Mouse (Mus musculus): ENCODE data around the gene Sf3b5. TPM values are rescaled to one million over a fixed set of nuclear protein-coding genes. Genes with fewer than 3 reads are reported as not detected.
A peak's percentile ranks its signal among the peaks of the same experiment; 100 is the strongest.

Sf3b5 gene
- polyA plus RNA-seq, 1 experiment from 2014 or later, result 50.1 TPM

DNA sequence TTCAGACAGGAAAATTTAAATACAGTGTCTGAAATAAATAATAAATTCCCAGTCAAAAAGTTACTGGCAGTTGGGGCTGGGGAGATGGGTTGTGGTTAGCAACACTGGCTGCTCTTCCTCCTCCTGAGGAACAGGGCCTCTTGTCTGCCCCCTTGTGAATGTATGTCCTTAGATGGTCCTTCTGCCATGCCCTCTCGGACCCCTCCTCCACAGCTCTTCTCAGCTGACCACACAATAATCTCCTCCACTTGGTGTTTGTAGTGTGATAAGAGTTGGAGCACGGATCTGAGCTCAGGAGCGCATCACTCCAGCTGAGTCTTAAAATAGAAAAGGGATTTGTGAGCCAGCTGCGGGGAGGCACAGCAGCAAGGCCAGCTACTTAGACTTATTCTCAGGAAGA lies 18.2 kb upstream of the Sf3b5 start:
- Histone ChIP-seq H3K4me1 (replicated peaks; ENCODE audit: control insufficient read depth, insufficient read depth, low read length) (peaks cover 11% of the 10 kb centered on the region), H3K36me3 (ENCODE audit: control insufficient read depth, insufficient read depth, low read length) (no peaks in the 10 kb centered on the region), H3K4me3 (ENCODE audit: low read depth, low read length) (no peak overlapping the region), H3K9ac (ENCODE audit: low read depth, low read length) (no peak overlapping the region), H3K27me3 (replicated peaks; ENCODE audit: control insufficient read depth, insufficient read depth, low read length) (no peaks in the 10 kb centered on the region), H3K9me3 (ENCODE audit: control insufficient read depth, low read length) (no peaks in the 10 kb centered on the region), H3K4me2 (no peak overlapping the region; the same call in 1 of the 2 replicates), H3K27ac (ENCODE audit: low read depth, low read length) (no peak overlapping the region)
- 18% methylated on average over 4 of the region's 4 CpGs for WGBS
- DNase-seq (ENCODE audit: low spot score) (no peak), ATAC-seq (replicated peaks; ENCODE audit: low FRiP score) (peak; percentile 71)

DNA sequence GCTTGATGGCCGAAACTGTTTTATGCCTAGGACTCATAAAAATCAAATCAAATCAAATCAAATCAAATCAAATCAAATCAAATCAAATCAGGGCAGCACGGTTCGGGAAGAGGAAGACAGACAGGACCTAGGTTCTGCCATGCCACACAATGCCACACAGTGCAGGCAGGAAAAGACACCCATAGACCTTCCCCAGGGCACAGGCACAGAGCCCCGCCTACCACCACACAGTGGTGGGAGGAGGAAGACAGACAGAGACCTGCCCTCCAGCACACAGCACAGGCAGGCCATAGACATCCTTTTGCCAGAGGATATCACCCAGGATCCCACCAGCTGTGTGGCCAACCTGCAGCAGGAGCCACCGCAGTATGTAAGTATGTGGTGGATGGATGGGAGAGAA lies 13.2 kb upstream of the Sf3b5 start:
- Histone ChIP-seq H3K27ac (ENCODE audit: low read depth, low read length) (no peak overlapping the region), H3K4me1 (replicated peaks; ENCODE audit: control insufficient read depth, insufficient read depth, low read length) (peaks cover 4% of the 10 kb centered on the region), H3K4me2 (no peak overlapping the region), H3K27me3 (replicated peaks; ENCODE audit: control insufficient read depth, insufficient read depth, low read length) (no peaks in the 10 kb centered on the region), H3K36me3 (ENCODE audit: control insufficient read depth, insufficient read depth, low read length) (no peaks in the 10 kb centered on the region), H3K9ac (ENCODE audit: low read depth, low read length) (no peak overlapping the region), H3K4me3 (ENCODE audit: low read depth, low read length) (no peak overlapping the region), H3K9me3 (ENCODE audit: control insufficient read depth, low read length) (no peaks in the 10 kb centered on the region)
- no peak for DNase-seq (ENCODE audit: low spot score)
- 0 out of 2 replicates have a peak, but pooled peaks have one; percentile 15 for ATAC-seq (replicated peaks; ENCODE audit: low FRiP score)
- 85% methylated on average over 5 of the region's 5 CpGs for WGBS

DNA sequence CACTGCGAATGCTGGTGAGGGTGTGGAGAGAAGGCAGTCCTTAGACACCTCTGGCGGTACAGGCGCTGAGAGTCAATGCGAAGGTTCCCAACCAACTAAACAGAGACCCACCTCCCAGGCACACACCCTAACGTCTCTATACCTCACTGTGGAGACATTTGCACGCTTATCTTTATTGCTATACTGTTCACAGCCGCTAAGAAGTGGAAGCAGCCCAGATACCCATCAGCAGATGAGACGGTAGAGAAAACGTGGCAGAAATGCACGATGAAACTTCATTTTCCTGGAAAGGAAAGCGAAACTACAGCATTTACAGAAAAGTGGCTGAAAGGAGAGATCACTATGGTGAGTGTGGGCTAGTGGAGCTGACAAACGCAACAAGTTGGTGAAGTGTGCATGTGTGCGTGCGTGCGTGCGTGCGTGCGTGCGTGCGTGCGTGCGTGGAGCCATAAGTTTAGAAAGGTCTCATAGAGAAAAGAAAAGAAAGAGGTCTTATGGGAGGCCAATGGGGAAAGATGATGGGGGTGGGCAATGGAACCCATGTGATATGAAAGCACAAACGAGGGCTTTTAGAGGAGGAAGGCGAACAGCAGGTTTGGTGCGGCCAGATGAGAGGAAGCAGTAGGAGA lies 11.6 kb upstream of the Sf3b5 start:
- H3K4me2 ChIP-seq, result peak overlapping the region; percentile 4; the same call in 1 of the 2 replicates
- ATAC-seq (replicated peaks; ENCODE audit: low FRiP score) (peak; percentile 53; the same call in 1 of the 2 replicates), DNase-seq (ENCODE audit: low spot score) (no peak)
- no peak overlapping the region for H3K27ac ChIP-seq (ENCODE audit: low read depth, low read length)
- H3K4me3 ChIP-seq (ENCODE audit: low read depth, low read length), result no peak overlapping the region
- H3K36me3 ChIP-seq (ENCODE audit: control insufficient read depth, insufficient read depth, low read length), result no peaks in the 10 kb centered on the region
- H3K9me3 ChIP-seq (ENCODE audit: control insufficient read depth, low read length), result no peaks in the 10 kb centered on the region
- 72% methylated on average over 25 of the region's 25 CpGs for WGBS
- no peaks in the 10 kb centered on the region for H3K27me3 ChIP-seq (replicated peaks; ENCODE audit: control insufficient read depth, insufficient read depth, low read length)
- no peak overlapping the region for H3K9ac ChIP-seq (ENCODE audit: low read depth, low read length)
- H3K4me1 ChIP-seq (replicated peaks; ENCODE audit: control insufficient read depth, insufficient read depth, low read length), result no peaks in the 10 kb centered on the region

DNA sequence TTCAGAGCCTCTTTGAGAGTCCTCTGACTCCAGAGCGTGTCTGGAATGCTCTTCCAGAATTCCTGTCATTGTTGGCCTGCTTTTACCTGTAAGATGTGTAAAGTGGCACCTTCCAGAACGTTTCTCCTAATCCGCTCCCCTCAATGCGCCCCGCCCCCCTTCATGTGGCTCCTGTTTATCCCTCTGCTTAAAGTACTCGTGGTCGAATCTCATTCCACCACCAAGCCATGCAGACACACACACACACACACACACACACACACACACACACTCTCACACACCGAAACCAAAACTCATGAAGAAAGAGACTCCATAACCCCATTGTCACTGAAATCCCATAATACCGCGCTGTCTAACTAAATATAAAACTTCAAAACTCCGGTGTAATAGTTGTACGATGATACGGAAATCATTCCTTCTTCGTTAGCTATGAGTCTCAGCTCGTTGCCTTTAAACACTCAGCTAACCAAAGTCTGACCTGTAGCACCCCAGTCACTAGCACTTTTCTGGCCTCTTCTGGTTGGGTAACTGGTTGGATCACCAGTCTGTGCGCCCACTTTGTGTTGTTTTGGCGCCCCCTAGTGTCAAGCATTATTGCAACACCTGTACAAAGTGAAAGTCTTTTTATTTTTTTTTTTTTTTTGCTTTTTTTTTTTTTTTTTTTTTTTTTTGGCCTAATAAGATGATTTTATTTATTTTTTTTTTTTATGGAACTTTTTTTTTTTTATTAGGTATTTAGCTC lies 8.2 kb upstream of the Sf3b5 start:
- no peak overlapping the region for H3K9ac ChIP-seq (ENCODE audit: low read depth, low read length)
- no peaks in the 10 kb centered on the region for H3K36me3 ChIP-seq (ENCODE audit: control insufficient read depth, insufficient read depth, low read length)
- 41% methylated on average over 17 of the region's 17 CpGs for WGBS
- H3K27ac ChIP-seq (ENCODE audit: low read depth, low read length), result no peak overlapping the region
- no peak overlapping the region for H3K4me2 ChIP-seq
- DNase-seq (ENCODE audit: low spot score), result peak; percentile 76
- no peaks in the 10 kb centered on the region for H3K27me3 ChIP-seq (replicated peaks; ENCODE audit: control insufficient read depth, insufficient read depth, low read length)
- no peak overlapping the region for H3K4me3 ChIP-seq (ENCODE audit: low read depth, low read length)
- peak; percentile 77 for ATAC-seq (replicated peaks; ENCODE audit: low FRiP score)
- H3K4me1 ChIP-seq (replicated peaks; ENCODE audit: control insufficient read depth, insufficient read depth, low read length), result no peaks in the 10 kb centered on the region
- no peaks in the 10 kb centered on the region for H3K9me3 ChIP-seq (ENCODE audit: control insufficient read depth, low read length)

DNA sequence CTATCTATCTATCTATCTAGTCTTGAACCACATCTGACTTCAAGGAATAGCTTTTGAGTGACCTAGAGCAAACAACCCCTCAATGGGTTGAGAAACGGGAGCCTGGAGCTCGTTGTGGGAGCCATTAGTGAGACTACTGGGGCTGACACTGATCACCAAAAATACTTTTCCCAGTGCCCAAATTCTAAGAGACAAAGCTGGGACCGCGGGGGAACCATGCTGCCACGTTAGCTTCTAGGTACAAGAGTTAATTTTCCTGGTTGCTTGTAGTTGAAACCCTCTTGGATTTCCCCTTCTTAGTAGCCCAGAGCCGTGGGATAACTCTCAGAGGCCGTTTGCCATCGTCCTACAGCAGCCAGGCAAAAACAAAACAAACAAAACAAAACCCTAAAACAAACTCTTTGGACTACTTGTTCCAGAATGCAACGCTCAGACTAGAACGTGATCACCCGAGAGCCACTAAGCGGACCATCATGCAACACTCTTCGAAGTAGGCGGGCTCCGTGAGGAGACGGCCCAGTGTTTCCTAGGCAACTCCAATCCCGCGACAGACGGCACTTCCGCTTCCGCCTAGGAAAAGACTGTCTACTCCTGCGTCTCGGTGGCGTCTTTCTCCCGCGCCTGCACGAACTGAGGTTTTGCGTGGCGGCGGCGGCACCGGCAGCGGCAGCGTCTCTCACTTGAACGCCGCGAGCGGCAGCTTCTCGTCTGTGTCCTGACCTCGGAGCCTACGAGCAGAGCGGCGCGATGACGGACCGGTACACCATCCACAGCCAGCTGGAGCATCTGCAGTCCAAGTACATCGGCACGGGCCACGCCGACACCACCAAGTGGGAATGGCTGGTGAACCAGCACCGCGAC lies 3.0 kb downstream of the Sf3b5 start:
- DNase-seq (ENCODE audit: low spot score) (peak; percentile 88), ATAC-seq (replicated peaks; ENCODE audit: low FRiP score) (peak; percentile 100)
- Histone ChIP-seq H3K9me3 (ENCODE audit: control insufficient read depth, low read length) (no peaks in the 10 kb centered on the region), H3K27me3 (replicated peaks; ENCODE audit: control insufficient read depth, insufficient read depth, low read length) (no peaks in the 10 kb centered on the region), H3K36me3 (ENCODE audit: control insufficient read depth, insufficient read depth, low read length) (no peaks in the 10 kb centered on the region), H3K27ac (ENCODE audit: low read depth, low read length) (peak overlapping the region; percentile 30; the same call in 1 of the 2 replicates), H3K9ac (ENCODE audit: low read depth, low read length) (peak overlapping the region; percentile 65), H3K4me1 (replicated peaks; ENCODE audit: control insufficient read depth, insufficient read depth, low read length) (peaks cover 8% of the 10 kb centered on the region), H3K4me2 (peak overlapping the region; percentile 74), H3K4me3 (ENCODE audit: low read depth, low read length) (peak overlapping the region; percentile 78)
- WGBS, result 3% methylated on average over 52 of the region's 52 CpGs

DNA sequence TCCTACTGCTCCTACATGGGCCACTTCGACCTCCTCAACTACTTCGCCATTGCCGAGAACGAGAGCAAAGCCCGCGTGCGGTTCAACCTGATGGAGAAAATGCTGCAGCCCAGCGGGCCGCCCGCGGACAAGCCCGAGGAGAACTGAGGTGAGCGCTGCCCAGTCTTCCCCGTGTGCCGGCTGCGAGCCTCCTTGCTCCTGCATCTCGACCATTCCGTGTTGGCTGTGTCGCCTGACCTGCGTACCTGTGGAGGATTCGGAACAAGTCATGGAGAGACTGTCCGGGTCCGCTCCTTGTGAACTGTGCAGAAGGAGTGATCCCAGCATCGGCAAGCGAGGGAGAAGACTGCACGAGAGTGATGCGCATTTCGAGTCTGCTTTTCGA lies 3.6 kb downstream of the Sf3b5 start:
- H3K27ac ChIP-seq (ENCODE audit: low read depth, low read length), result no peak overlapping the region
- no peaks in the 10 kb centered on the region for H3K27me3 ChIP-seq (replicated peaks; ENCODE audit: control insufficient read depth, insufficient read depth, low read length)
- no peaks in the 10 kb centered on the region for H3K9me3 ChIP-seq (ENCODE audit: control insufficient read depth, low read length)
- no peak for DNase-seq (ENCODE audit: low spot score)
- peak overlapping the region; percentile 78 for H3K4me3 ChIP-seq (ENCODE audit: low read depth, low read length)
- peak overlapping the region; percentile 74 for H3K4me2 ChIP-seq
- peak overlapping the region; percentile 65 for H3K9ac ChIP-seq (ENCODE audit: low read depth, low read length)
- no peaks in the 10 kb centered on the region for H3K36me3 ChIP-seq (ENCODE audit: control insufficient read depth, insufficient read depth, low read length)
- ATAC-seq (replicated peaks; ENCODE audit: low FRiP score), result peak; percentile 37; the same call in 1 of the 2 replicates
- peaks cover 8% of the 10 kb centered on the region for H3K4me1 ChIP-seq (replicated peaks; ENCODE audit: control insufficient read depth, insufficient read depth, low read length)
- under 1% methylated on average over 29 of the region's 29 CpGs for WGBS

DNA sequence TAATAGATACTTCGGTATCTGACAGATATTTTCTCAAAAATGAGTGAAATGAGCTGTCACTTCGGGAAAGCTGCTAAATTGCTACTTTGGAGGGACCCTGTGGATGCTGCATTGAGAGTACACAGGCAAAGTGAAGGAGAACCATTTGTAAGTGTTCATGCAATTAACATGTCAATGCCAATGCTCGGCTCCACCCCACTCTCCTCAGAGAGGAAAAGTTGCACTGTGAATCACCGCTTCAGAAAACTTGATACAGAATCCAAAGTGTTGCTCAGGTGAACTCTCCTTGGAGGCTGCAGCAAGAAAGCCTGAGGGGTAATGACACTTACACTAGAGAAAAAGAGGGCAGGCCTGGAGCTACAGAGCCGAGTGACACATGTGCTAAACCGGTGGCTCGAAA lies 8.9 kb downstream of the Sf3b5 start:
- Histone ChIP-seq H3K27ac (ENCODE audit: low read depth, low read length) (no peak overlapping the region), H3K36me3 (ENCODE audit: control insufficient read depth, insufficient read depth, low read length) (no peaks in the 10 kb centered on the region), H3K9ac (ENCODE audit: low read depth, low read length) (no peak overlapping the region), H3K4me3 (ENCODE audit: low read depth, low read length) (no peak overlapping the region), H3K4me1 (replicated peaks; ENCODE audit: control insufficient read depth, insufficient read depth, low read length) (peaks cover 8% of the 10 kb centered on the region), H3K27me3 (replicated peaks; ENCODE audit: control insufficient read depth, insufficient read depth, low read length) (no peaks in the 10 kb centered on the region), H3K4me2 (no peak overlapping the region), H3K9me3 (ENCODE audit: control insufficient read depth, low read length) (no peaks in the 10 kb centered on the region)
- ATAC-seq (replicated peaks; ENCODE audit: low FRiP score) (no peak), DNase-seq (ENCODE audit: low spot score) (no peak)
- WGBS, result 73% methylated on average over 7 of the region's 7 CpGs

DNA sequence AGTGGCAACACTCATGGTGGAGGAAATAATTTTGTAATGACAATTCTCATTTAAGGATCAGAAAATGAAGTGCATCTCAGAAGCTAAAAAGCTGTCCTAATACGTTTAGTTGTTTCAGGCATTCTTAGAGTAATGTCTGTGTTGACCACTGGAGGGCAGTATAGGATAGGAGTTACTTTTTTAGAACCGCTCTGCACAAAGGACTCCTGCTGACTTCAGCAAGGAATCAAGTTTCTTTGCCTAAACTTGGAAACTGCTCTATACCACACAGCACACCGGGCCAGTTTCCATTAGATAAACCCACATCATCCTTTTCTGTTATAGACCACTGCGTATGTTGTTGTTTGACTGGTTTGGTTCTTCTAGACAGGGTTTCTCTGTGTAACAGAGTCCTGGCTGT lies 11.4 kb downstream of the Sf3b5 start:
- peak; percentile 35; the same call in 1 of the 2 replicates for ATAC-seq (replicated peaks; ENCODE audit: low FRiP score)
- DNase-seq (ENCODE audit: low spot score), result no peak
- no peaks in the 10 kb centered on the region for H3K36me3 ChIP-seq (ENCODE audit: control insufficient read depth, insufficient read depth, low read length)
- H3K4me2 ChIP-seq, result no peak overlapping the region
- no peaks in the 10 kb centered on the region for H3K4me1 ChIP-seq (replicated peaks; ENCODE audit: control insufficient read depth, insufficient read depth, low read length)
- H3K9ac ChIP-seq (ENCODE audit: low read depth, low read length), result no peak overlapping the region
- H3K27me3 ChIP-seq (replicated peaks; ENCODE audit: control insufficient read depth, insufficient read depth, low read length), result no peaks in the 10 kb centered on the region
- H3K9me3 ChIP-seq (ENCODE audit: control insufficient read depth, low read length), result no peaks in the 10 kb centered on the region
- no peak overlapping the region for H3K27ac ChIP-seq (ENCODE audit: low read depth, low read length)
- no peak overlapping the region for H3K4me3 ChIP-seq (ENCODE audit: low read depth, low read length)
- WGBS, result 25% methylated on average over 4 of the region's 4 CpGs
